Mouse (Mus musculus): ENCODE measurements at regions not wholly inside any gene's neighbourhood (a gene's known extent, or its start where the extent isn't known, plus 50 kb on each side); places are given as distances from the start of the nearest gene placed in this dataset.

DNA sequence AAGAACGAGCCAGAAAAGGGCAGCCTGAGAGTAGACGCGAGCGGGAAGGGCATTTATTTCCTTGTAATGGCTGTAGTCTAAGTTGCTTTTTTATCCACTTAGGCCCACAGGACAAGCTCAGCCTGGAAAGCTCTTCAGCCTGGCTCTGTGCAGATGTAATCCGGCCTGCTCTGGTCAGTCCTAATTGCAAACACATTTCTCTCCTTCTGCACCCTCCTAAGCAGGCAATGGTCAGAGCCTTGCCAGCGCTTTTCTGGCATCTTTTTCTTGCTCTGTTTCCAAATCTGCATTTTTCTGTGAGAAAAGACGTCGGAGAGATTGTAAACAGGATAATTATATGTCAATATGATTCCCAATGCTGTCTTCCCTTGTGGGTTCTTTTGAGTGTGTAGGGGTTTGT lies 224.3 kb upstream of the Tank start:
- TF ChIP-seq CTCF (IDR thresholded peaks at IDR 0.05; ENCODE audit: low read depth) = no peak
- TF ChIP-seq EP300 (IDR thresholded peaks at IDR 0.05; ENCODE audit: low read depth) = no peak
